Mouse (Mus musculus): ENCODE results near the gene Scn8a.
A peak's percentile ranks its signal among the peaks of the same experiment; 100 is the strongest.

The Scn8a gene

GRCm38 (mm10) chr15:100884481-100884880, 14.8 kb downstream of the Scn8a start:
- DNase-seq, result no peak

GRCm38 (mm10) chr15:100891962-100892361, 22.3 kb downstream of the Scn8a start:
- DNase-seq, result no peak

GRCm38 (mm10) chr15:100896502-100896901, 26.8 kb downstream of the Scn8a start:
- no peak for DNase-seq

- no peak for DNase-seq
Measured at GRCm38 (mm10) chr15:100903811-100904210, 34.2 kb downstream of the Scn8a start.

- no peak for DNase-seq
Measured at GRCm38 (mm10) chr15:100905006-100905405, 35.3 kb downstream of the Scn8a start.

GRCm38 (mm10) chr15:100905751-100906150, 36.1 kb downstream of the Scn8a start:
- DNase-seq, result no peak

GRCm38 (mm10) chr15:100908817-100909216, 39.2 kb downstream of the Scn8a start:
- no peak for DNase-seq

GRCm38 (mm10) chr15:100909734-100910163, 40.1 kb downstream of the Scn8a start:
- no peak for DNase-seq

GRCm38 (mm10) chr15:100910381-100910841, 40.8 kb downstream of the Scn8a start:
- DNase-seq, result peak; percentile 22

- no peak for DNase-seq
Measured at GRCm38 (mm10) chr15:100912676-100913266, 43.1 kb downstream of the Scn8a start.

- DNase-seq, result peak; percentile 58
Measured at GRCm38 (mm10) chr15:100914734-100915242, 45.1 kb downstream of the Scn8a start.

GRCm38 (mm10) chr15:100918046-100918445, 48.4 kb downstream of the Scn8a start:
- DNase-seq, result no peak

GRCm38 (mm10) chr15:100922210-100922609, 52.6 kb downstream of the Scn8a start:
- DNase-seq, result no peak

- DNase-seq, result peak; percentile 41
Measured at GRCm38 (mm10) chr15:100923476-100923875, 53.8 kb downstream of the Scn8a start.

GRCm38 (mm10) chr15:100924941-100925340, 55.3 kb downstream of the Scn8a start:
- DNase-seq, result no peak

- no peak for DNase-seq
Measured at GRCm38 (mm10) chr15:100930477-100930876, 60.8 kb downstream of the Scn8a start.

GRCm38 (mm10) chr15:100936176-100936575, 66.5 kb downstream of the Scn8a start:
- no peak for DNase-seq

GRCm38 (mm10) chr15:100948383-100948782, 78.7 kb downstream of the Scn8a start:
- no peak for DNase-seq

GRCm38 (mm10) chr15:100949169-100949568, 79.5 kb downstream of the Scn8a start:
- no peak for DNase-seq

GRCm38 (mm10) chr15:100951491-100951890, 81.8 kb downstream of the Scn8a start:
- no peak for DNase-seq

- DNase-seq, result no peak
Measured at GRCm38 (mm10) chr15:100952292-100952691, 82.6 kb downstream of the Scn8a start.

- no peak for DNase-seq
Measured at GRCm38 (mm10) chr15:100952854-100953253, 83.2 kb downstream of the Scn8a start.

GRCm38 (mm10) chr15:100953955-100954354, 84.3 kb downstream of the Scn8a start:
- no peak for DNase-seq

- no peak for DNase-seq
Measured at GRCm38 (mm10) chr15:100954751-100955150, 85.1 kb downstream of the Scn8a start.

- no peak for DNase-seq
Measured at GRCm38 (mm10) chr15:100960958-100961357, 91.3 kb downstream of the Scn8a start.
